Mouse (Mus musculus) liver, adult 2 months (tissue): ENCODE results near the gene Zbtb18.

Experiments
- CTCF ChIP-seq: fragments of 200-500 bp; IDR thresholded peaks from 2 replicates; pipeline ENCODE4 v1.5.1; 2011; ENCODE audit warnings: low read depth, low read length, control low read depth
- POLR2A ChIP-seq: fragments of 200-500 bp; IDR thresholded peaks from 2 replicates; pipeline ENCODE4 v1.6.1; 2011; ENCODE audit warnings: low read length, control low read depth; ENCODE audit not compliant: insufficient read depth; ENCODE audit errors: extremely low read depth

GRCm38 (mm10) chr1:177452987-177453386, 10.8 kb downstream of the Zbtb18 start:
- TF ChIP-seq CTCF (no peak), POLR2A (no peak)
